ENCODE assay signal across 19 mouse cellular contexts in genomic region chrX:140980163-140980562, GRCm38 (mm10). TPM values are rescaled to one million over a fixed set of nuclear protein-coding genes. Genes with fewer than 3 reads are reported as not detected.
DNase-seq lines count a peak whose midpoint lies in the region; ATAC-seq and TF ChIP-seq lines count a peak whose summit lies in the region.
"Had no signal": no experiment of that assay in that cellular context is flagged by ENCODE, and none has a peak within 500 bp of the region (broad histone marks: within the 10 kb centered on the region; RNA-seq: fewer than 3 reads in every experiment).

No protein-coding gene starts in this region.

- intact Hi-C loops in heart, adult 2 months (cut with DNase I), result no loop called here

- H3K79me2 ChIP-seq in heart, adult 2 months (replicated peaks; ENCODE audit: control insufficient read depth, insufficient read depth, low read length), result no peaks in the 10 kb centered on the region

- TF ChIP-seq POLR2A in heart, adult 2 months (IDR thresholded peaks at IDR 0.05; ENCODE audit: insufficient read depth, low read depth, low read length), result no peak
- no peak for TF ChIP-seq POLR2A in spleen, adult 2 months (IDR thresholded peaks at IDR 0.05; ENCODE audit: low read depth, low read length)
- TF ChIP-seq POLR2A in embryonic fibroblast, embryonic 13.5 days (IDR thresholded peaks at IDR 0.05; ENCODE audit: low read depth, low read length), result no peak

- TF ChIP-seq EP300 in heart, adult 2 months (IDR thresholded peaks at IDR 0.05; ENCODE audit: insufficient read depth, low read depth, low read length), result no peak

- no peak for TF ChIP-seq CTCF in heart, adult 2 months (IDR thresholded peaks at IDR 0.05)
- no peak for TF ChIP-seq CTCF in spleen, adult 2 months (IDR thresholded peaks at IDR 0.05; ENCODE audit: extremely low read depth, insufficient read depth, insufficient read length, insufficient replicate concordance)
- no peak for TF ChIP-seq CTCF in embryonic fibroblast, embryonic 13.5 days (IDR thresholded peaks at IDR 0.05; ENCODE audit: borderline replicate concordance, insufficient read depth, low read length)

- no peak for DNase-seq in heart, adult 2 months
- DNase-seq in heart, embryonic 10.5 days (ENCODE audit: low spot score), result no peak
- DNase-seq in spleen, adult 2 months (ENCODE audit: low read depth in 1 of 2, low spot score in 2 of 2), result no peak
- no peak for DNase-seq in spleen, postnatal 36 days (ENCODE audit: low spot score in 2 of 2)
- no peak for DNase-seq in cerebellum, adult 11 months
- DNase-seq: adrenal gland, adult 8-10 months; cerebellum, adult 18-20 months; cerebellum, adult 9-11 months; cerebellum, postnatal 36 days; gastrocnemius, postnatal 25 days had no signal

- no peaks in the 10 kb centered on the region for H3K27me3 ChIP-seq in heart, adult 2 months (ENCODE audit: control insufficient read depth, insufficient read depth, low read length)
- peaks cover 44% of the 10 kb centered on the region; the same call in 1 of the 2 replicates for H3K27me3 ChIP-seq in heart, embryonic 10.5 days (ENCODE audit: insufficient read depth, poor library complexity, severe bottlenecking)
- H3K27me3 ChIP-seq in spleen, adult 2 months (ENCODE audit: control insufficient read depth, insufficient read depth, low read length), result no peaks in the 10 kb centered on the region
- H3K27me3 ChIP-seq in midbrain, embryonic 13.5 days, result peaks cover 84% of the 10 kb centered on the region
- H3K27me3 ChIP-seq: intestine, embryonic 15.5 days had no signal

- peak overlapping the region; percentile 55 for H3K27ac ChIP-seq in heart, adult 2 months
- no peak overlapping the region for H3K27ac ChIP-seq in heart, embryonic 10.5 days
- H3K27ac ChIP-seq in spleen, adult 2 months (ENCODE audit: insufficient read depth, low read length), result peak overlapping the region; percentile 35; the same call in 1 of the 2 replicates
- H3K27ac ChIP-seq in embryonic fibroblast, embryonic 13.5 days (ENCODE audit: insufficient read depth, low read length), result peak overlapping the region; percentile 72; the same call in 1 of the 2 replicates
- H3K27ac ChIP-seq in midbrain, embryonic 13.5 days, result no peak overlapping the region
- H3K27ac ChIP-seq: embryonic facial prominence, embryonic 15.5 days; forebrain, embryonic 15.5 days; hindbrain, embryonic 10.5 days; hindbrain, embryonic 14.5 days; intestine, embryonic 15.5 days had no signal

- no peak overlapping the region for H3K4me2 ChIP-seq in midbrain, embryonic 13.5 days (replicated peaks)
- H3K4me2 ChIP-seq: embryonic facial prominence, embryonic 15.5 days; forebrain, embryonic 15.5 days; heart, embryonic 12.5 days; hindbrain, embryonic 14.5 days; intestine, embryonic 15.5 days had no signal

- no peak for ATAC-seq in midbrain, embryonic 13.5 days
- ATAC-seq: forebrain, embryonic 15.5 days; intestine, embryonic 15.5 days had no signal

- peaks cover 3% of the 10 kb centered on the region; the same call in 1 of the 2 replicates for H3K36me3 ChIP-seq in heart, adult 2 months (ENCODE audit: control insufficient read depth, insufficient read depth, low read length)
- no peaks in the 10 kb centered on the region for H3K36me3 ChIP-seq in heart, embryonic 10.5 days
- no peaks in the 10 kb centered on the region for H3K36me3 ChIP-seq in spleen, adult 2 months (ENCODE audit: control insufficient read depth, insufficient read depth, low read length)
- H3K36me3 ChIP-seq in midbrain, embryonic 13.5 days, result no peaks in the 10 kb centered on the region
- H3K36me3 ChIP-seq: embryonic facial prominence, embryonic 15.5 days; forebrain, embryonic 15.5 days; G1E; heart, embryonic 12.5 days; hindbrain, embryonic 10.5 days; intestine, embryonic 15.5 days had no signal

- peaks cover 7% of the 10 kb centered on the region for H3K4me1 ChIP-seq in heart, adult 2 months (ENCODE audit: control insufficient read depth, insufficient read depth, low read length)
- H3K4me1 ChIP-seq in heart, embryonic 10.5 days, result peaks cover 7% of the 10 kb centered on the region; the same call in 1 of the 2 replicates
- no peaks in the 10 kb centered on the region; the same call in none of the 2 replicates for H3K4me1 ChIP-seq in spleen, adult 2 months (ENCODE audit: control insufficient read depth, insufficient read depth, insufficient read length)
- H3K4me1 ChIP-seq in embryonic fibroblast, embryonic 13.5 days (ENCODE audit: control insufficient read depth, insufficient read depth, low read length), result peaks cover 15% of the 10 kb centered on the region
- no peaks in the 10 kb centered on the region for H3K4me1 ChIP-seq in midbrain, embryonic 13.5 days (replicated peaks)
- H3K4me1 ChIP-seq: embryonic facial prominence, embryonic 15.5 days; forebrain, embryonic 15.5 days; intestine, embryonic 15.5 days had no signal

- H3K9ac ChIP-seq in heart, adult 2 months (ENCODE audit: low read depth, low read length), result no peak overlapping the region
- H3K9ac ChIP-seq in midbrain, embryonic 13.5 days (replicated peaks), result no peak overlapping the region
- H3K9ac ChIP-seq: embryonic facial prominence, embryonic 15.5 days; forebrain, embryonic 15.5 days; heart, embryonic 12.5 days; hindbrain, embryonic 14.5 days; intestine, embryonic 15.5 days had no signal

- 51% methylated on average over 4 of the region's 4 CpGs for WGBS in heart, adult 2 months
- WGBS in heart, embryonic 10.5 days, result 70% methylated on average over 4 of the region's 4 CpGs
- 69% methylated on average over 4 of the region's 4 CpGs for WGBS in spleen, adult 2 months
- WGBS in midbrain, embryonic 13.5 days, result 71% methylated on average over 4 of the region's 4 CpGs

- no peaks in the 10 kb centered on the region for H3K9me3 ChIP-seq in heart, embryonic 10.5 days
- no peaks in the 10 kb centered on the region for H3K9me3 ChIP-seq in midbrain, embryonic 13.5 days
- H3K9me3 ChIP-seq: embryonic facial prominence, embryonic 15.5 days; forebrain, embryonic 15.5 days; G1E; heart, embryonic 12.5 days; hindbrain, embryonic 10.5 days; intestine, embryonic 15.5 days had no signal

- no peak overlapping the region for H3K4me3 ChIP-seq in heart, adult 2 months
- H3K4me3 ChIP-seq in heart, embryonic 10.5 days, result no peak overlapping the region
- H3K4me3 ChIP-seq in spleen, adult 2 months (ENCODE audit: extremely low read depth, insufficient read depth, insufficient read length), result no peak overlapping the region
- H3K4me3 ChIP-seq in embryonic fibroblast, embryonic 13.5 days (ENCODE audit: insufficient read depth, low read length), result no peak overlapping the region
- H3K4me3 ChIP-seq in midbrain, embryonic 13.5 days (replicated peaks), result no peak overlapping the region
- H3K4me3 ChIP-seq: embryonic facial prominence, embryonic 15.5 days; forebrain, embryonic 15.5 days; heart, embryonic 12.5 days; hindbrain, embryonic 10.5 days; intestine, embryonic 15.5 days had no signal

RNA-seq across cellular contexts. Expression of gene Atg4a, which starts 23.5 kb away (rescaled TPM):
- 10 to 100 TPM in 1 of 2 experiments, 1 to 10 TPM in 1; 9.2 to 10.8 TPM for total RNA-seq in heart, adult 2 months (2021)
- 4.3 and 8.8 TPM in 2 replicates for polyA plus RNA-seq in heart, adult 2 months (2012; rRNA removed)
- polyA plus RNA-seq in heart, embryonic 10.5 days (2016; fragmentation: Nextera tagmentation; extraction: Ambion mirVana), result 14.4 and 15.1 TPM in 2 replicates
- 3.6 and 4.3 TPM in 2 replicates for polyA plus RNA-seq in spleen, adult 2 months (2012; rRNA removed)
- 19.1 and 22.5 TPM in 2 replicates for polyA plus RNA-seq in embryonic fibroblast, embryonic 13.5 days (2011; ENCODE audit: insufficient read length, low read depth, missing spikeins)
- polyA plus RNA-seq in midbrain, embryonic 13.5 days (2015; fragmentation: Nextera tagmentation; extraction: Ambion mirVana), result 12.2 and 13.3 TPM in 2 replicates

RNA-seq across cellular contexts. Expression of gene Psmd10, which starts 23.6 kb away (rescaled TPM):
- total RNA-seq in heart, adult 2 months (2021), result 10 to 100 TPM; 12.5 to 13.8 TPM
- polyA plus RNA-seq in heart, adult 2 months (2012; rRNA removed), result 5.1 and 9.4 TPM in 2 replicates
- 43.4 and 48.8 TPM in 2 replicates for polyA plus RNA-seq in heart, embryonic 10.5 days (2016; fragmentation: Nextera tagmentation; extraction: Ambion mirVana)
- polyA plus RNA-seq in spleen, adult 2 months (2012; rRNA removed), result 2.8 and 3.6 TPM in 2 replicates
- 26.3 and 28.4 TPM in 2 replicates for polyA plus RNA-seq in embryonic fibroblast, embryonic 13.5 days (2011; ENCODE audit: insufficient read length, low read depth, missing spikeins)
- 47.1 and 50.1 TPM in 2 replicates for polyA plus RNA-seq in midbrain, embryonic 13.5 days (2015; fragmentation: Nextera tagmentation; extraction: Ambion mirVana)

Comparison
In these comparisons a context has a peak if more than half of its experiments do, and no peak if none do; other contexts are left out.
1. H3K27ac ChIP-seq: peak in heart, adult 2 months (single experiment), spleen, adult 2 months (single experiment) and embryonic fibroblast, embryonic 13.5 days (single experiment); none in heart, embryonic 10.5 days (single experiment) and midbrain, embryonic 13.5 days (single experiment).